Mouse (Mus musculus) erythroblast, adult 5-6 weeks (primary cell): ENCODE data around the gene Atl3. TPM values are rescaled to one million over a fixed set of nuclear protein-coding genes. Genes with fewer than 3 reads are reported as not detected.
A peak's percentile ranks its signal among the peaks of the same experiment; 100 is the strongest.
"Not testable (repeated sequence)": the region's sequence is repeated elsewhere in the genome, so short reads cannot be mapped to it uniquely, and the experiment has no call there.

Experiments used
- ATAC-seq: replicated peaks from 2 replicates; pipeline ENCODE4 v1.8.0; 2016; ENCODE audit warnings: moderate number of reproducible peaks, mild to moderate bottlenecking, moderate TSS enrichment, inconsistent platforms; ENCODE audit not compliant: poor library complexity, low FRiP score, severe bottlenecking
- total RNA-seq, 2 experiments: library from RNA; stranded (forward) in 1 of 2; stranded (reverse) in 1 of 2; fragments of 150-400 nt in 1 of 2; fragments of 200-764, 138-1000 nt in 1 of 2; gene quantifications; 2 replicates each; pipeline versions ENCODE4 v1.2.3 to v1.2.4; 2015 to 2017; ENCODE audit warnings: low replicate concordance in 2 of 2

Gene Atl3
- total RNA-seq, 2 experiments from 2014 or later, result 16.9 to 21.1 TPM

- no peak for ATAC-seq
Observed at GRCm38 (mm10) chr19:7495221-7496038, 1.6 kb downstream of the Atl3 start.

GRCm38 (mm10) chr19:7496070-7496469, 2.2 kb downstream of the Atl3 start:
- not testable (repeated sequence) for ATAC-seq

- ATAC-seq, result no peak
Observed at GRCm38 (mm10) chr19:7498816-7499215, 5.0 kb downstream of the Atl3 start.

GRCm38 (mm10) chr19:7500701-7501100, 6.9 kb downstream of the Atl3 start:
- ATAC-seq, result no peak

- ATAC-seq, result no peak
Observed at GRCm38 (mm10) chr19:7502432-7502831, 8.6 kb downstream of the Atl3 start.

GRCm38 (mm10) chr19:7506321-7506720, 12.5 kb downstream of the Atl3 start:
- ATAC-seq, result no peak

- no peak for ATAC-seq
Observed at GRCm38 (mm10) chr19:7508026-7508425, 14.2 kb downstream of the Atl3 start.

- no peak for ATAC-seq
Observed at GRCm38 (mm10) chr19:7516437-7516836, 22.6 kb downstream of the Atl3 start.

- no peak for ATAC-seq
Observed at GRCm38 (mm10) chr19:7521619-7522018, 27.8 kb downstream of the Atl3 start.

- no peak for ATAC-seq
Observed at GRCm38 (mm10) chr19:7522856-7523255, 29.0 kb downstream of the Atl3 start.

GRCm38 (mm10) chr19:7523292-7523691, 29.5 kb downstream of the Atl3 start:
- no peak for ATAC-seq

- no peak for ATAC-seq
Observed at GRCm38 (mm10) chr19:7523781-7524180, 29.9 kb downstream of the Atl3 start.

- no peak for ATAC-seq
Observed at GRCm38 (mm10) chr19:7524879-7525278, 31.0 kb downstream of the Atl3 start.

GRCm38 (mm10) chr19:7528639-7529428, 35.0 kb downstream of the Atl3 start:
- peak; percentile 90 for ATAC-seq

GRCm38 (mm10) chr19:7531906-7532305, 38.1 kb downstream of the Atl3 start:
- ATAC-seq, result no peak

- ATAC-seq, result no peak
Observed at GRCm38 (mm10) chr19:7533891-7534290, 40.1 kb downstream of the Atl3 start.

GRCm38 (mm10) chr19:7548924-7549323, 55.1 kb downstream of the Atl3 start:
- ATAC-seq, result no peak

- ATAC-seq, result peak; percentile 91
Observed at GRCm38 (mm10) chr19:7551550-7552300, 57.9 kb downstream of the Atl3 start.

- peak; percentile 57 for ATAC-seq
Observed at GRCm38 (mm10) chr19:7552301-7552673, 58.4 kb downstream of the Atl3 start.

GRCm38 (mm10) chr19:7553441-7553840, 59.6 kb downstream of the Atl3 start:
- ATAC-seq, result peak; percentile 21; the same call in 1 of the 2 replicates
